Mouse (Mus musculus): ENCODE results near the gene Nln. TPM values are rescaled to one million over a fixed set of nuclear protein-coding genes. Genes with fewer than 3 reads are reported as not detected.

Nln gene
- total RNA-seq, 1 experiment from 2014 or later: 21.0 TPM

Other genes with a start within 250 kb of the Nln start
- gene Erbin, start 189.1 kb downstream of the Nln start, total RNA-seq (2021): 83.6 and 87.6 TPM in 2 replicates
- gene Sgtb, start 127 bp upstream of the Nln start, total RNA-seq (2021): 7.1 and 9.7 TPM in 2 replicates
- 52.2 and 55.7 TPM in 2 replicates for gene Trappc13, start 68.9 kb upstream of the Nln start, total RNA-seq (2021)
- 17.3 and 18.8 TPM in 2 replicates for gene Trim23, start 69.2 kb upstream of the Nln start, total RNA-seq (2021)
- gene Cenpk, start 119.0 kb upstream of the Nln start, total RNA-seq (2021): 5.4 and 7.6 TPM in 2 replicates
- 16.7 and 18.1 TPM in 2 replicates for gene Ppwd1, start 119.2 kb upstream of the Nln start, total RNA-seq (2021)
- gene Adamts6, start 178.2 kb upstream of the Nln start, total RNA-seq (2021): 3.2 and 3.8 TPM in 2 replicates